Mouse (Mus musculus) myocyte (in vitro differentiated cells): ENCODE data around the gene 1700123O20Rik. TPM values are rescaled to one million over a fixed set of nuclear protein-coding genes. Genes with fewer than 3 reads are reported as not detected.
A peak's percentile ranks its signal among the peaks of the same experiment; 100 is the strongest.

Experiments
- H3K27me3 ChIP-seq: one replicate; pipeline ENCODE4 v1.6.1; 2011; ENCODE audit not compliant: control insufficient read depth, insufficient read depth, insufficient read length
- H3K36me3 ChIP-seq: one replicate; pipeline ENCODE4 v1.6.1; 2011; ENCODE audit not compliant: control insufficient read depth, insufficient read depth
- H3K4me2 ChIP-seq: one replicate; pipeline ENCODE4 v1.6.1; 2011; ENCODE audit warnings: low read depth, control low read depth
- H3K4me3 ChIP-seq: one replicate; pipeline ENCODE4 v1.5.1; 2011; ENCODE audit warnings: mild to moderate bottlenecking, control low read depth, moderate library complexity
- H3K79me2 ChIP-seq: one replicate; pipeline ENCODE4 v1.6.1; 2011; ENCODE audit not compliant: control insufficient read depth, insufficient read depth
- H3ac ChIP-seq: one replicate; pipeline ENCODE4 v1.6.1; 2011; ENCODE audit not compliant: control insufficient read depth, insufficient read length
- CEBPB ChIP-seq: IDR thresholded peaks from 2 replicates; pipeline ENCODE4 v1.6.1; 2011; ENCODE audit warnings: mild to moderate bottlenecking, moderate library complexity; ENCODE audit not compliant: poor library complexity, insufficient read depth, severe bottlenecking
- E2F4 ChIP-seq: IDR thresholded peaks from one replicate; pipeline ENCODE4 v1.6.1; 2011; ENCODE audit warnings: mild to moderate bottlenecking, control low read depth, moderate library complexity; ENCODE audit not compliant: insufficient read depth
- MAX ChIP-seq: IDR thresholded peaks from one replicate; pipeline ENCODE4 v1.6.1; 2011; ENCODE audit warnings: low read depth, mild to moderate bottlenecking, control low read depth
- MYOD1 ChIP-seq, 3 experiments: IDR thresholded peaks; one replicate each; pipeline ENCODE4 v1.6.1; 2011; ENCODE audit warnings: control low read depth in 2 of 3, low read depth in 2 of 3, mild to moderate bottlenecking in 2 of 3, moderate library complexity in 1 of 3; ENCODE audit not compliant: insufficient read length in 2 of 3, control insufficient read depth in 1 of 3
- MYOG ChIP-seq, 3 experiments: IDR thresholded peaks; one replicate each; pipeline ENCODE4 v1.6.1; 2011; ENCODE audit warnings: control low read depth in 2 of 3, low read depth in 2 of 3, mild to moderate bottlenecking in 2 of 3; ENCODE audit not compliant: insufficient read length in 2 of 3, control insufficient read depth in 1 of 3, insufficient read depth in 1 of 3
- POLR2A ChIP-seq: IDR thresholded peaks from one replicate; pipeline ENCODE4 v1.6.1; 2011; ENCODE audit warnings: low read depth, mild to moderate bottlenecking, control low read depth, moderate library complexity; ENCODE audit not compliant: insufficient read length
- POLR2AphosphoS2 ChIP-seq: IDR thresholded peaks from one replicate; pipeline ENCODE4 v1.6.1; 2011; ENCODE audit warnings: low read depth, control low read depth; ENCODE audit not compliant: insufficient read length
- REST ChIP-seq: IDR thresholded peaks from one replicate; pipeline ENCODE4 v1.6.1; 2011; ENCODE audit warnings: mild to moderate bottlenecking, control low read depth, moderate library complexity; ENCODE audit not compliant: insufficient read depth, insufficient read length
- SRF ChIP-seq: IDR thresholded peaks from one replicate; pipeline ENCODE4 v1.6.1; 2011; ENCODE audit warnings: low read depth; ENCODE audit not compliant: control insufficient read depth, insufficient read length
- TCF12 ChIP-seq: IDR thresholded peaks from one replicate; pipeline ENCODE4 v1.6.1; 2011; ENCODE audit warnings: mild to moderate bottlenecking, control low read depth; ENCODE audit not compliant: poor library complexity, insufficient read depth, severe bottlenecking
- TCF3 ChIP-seq: IDR thresholded peaks from one replicate; pipeline ENCODE4 v1.6.1; 2011; ENCODE audit warnings: low read depth, control low read depth; ENCODE audit not compliant: insufficient read length
- USF1 ChIP-seq: IDR thresholded peaks from one replicate; pipeline ENCODE4 v1.6.1; 2011; ENCODE audit warnings: low read depth, mild to moderate bottlenecking, control low read depth, moderate library complexity
- polyA plus RNA-seq: library from polyadenylated mRNA; unstranded; fragments of >200 nt; fragmentation: generic; extraction: Trizol; gene quantifications from one replicate; pipeline ENCODE4 v1.2.1, GENCODE M21; 2012; ENCODE audit warnings: missing spikeins

The 1700123O20Rik gene
- polyA plus RNA-seq, 1 experiment = 36.3 TPM

DNA sequence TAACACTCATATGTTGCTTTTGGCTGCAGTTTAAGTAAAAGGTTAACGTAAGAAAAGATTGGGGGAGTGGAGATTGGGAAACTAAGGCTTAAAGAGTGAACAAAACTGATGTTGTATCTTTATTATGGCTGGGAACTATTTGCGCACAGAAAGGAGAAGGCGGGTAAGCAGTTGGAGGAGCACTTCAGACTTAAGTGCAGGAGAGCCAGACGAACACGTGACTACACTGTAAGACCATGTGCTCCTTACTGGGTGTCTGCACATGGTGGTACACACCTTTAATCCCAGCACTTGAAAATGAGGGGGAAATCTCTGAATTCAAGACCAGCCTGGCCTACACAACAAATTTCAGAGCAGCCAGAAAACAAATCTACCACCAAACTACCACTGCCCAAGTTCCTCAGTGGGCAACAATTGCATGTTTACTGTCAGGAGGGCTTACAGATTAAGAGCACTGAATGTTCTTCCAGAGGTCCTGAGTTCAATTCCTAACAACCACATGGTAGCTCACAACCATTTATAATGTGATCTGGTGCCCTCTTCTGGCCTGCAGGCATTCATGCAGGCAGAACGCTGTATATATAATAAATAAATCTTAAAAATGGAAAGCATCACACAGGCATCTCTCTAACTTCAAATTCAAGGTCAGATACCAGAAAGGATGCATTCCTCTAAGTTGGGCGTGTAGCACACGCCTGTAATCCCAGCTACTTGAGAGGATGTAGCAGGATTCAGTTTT lies 38.9 kb upstream of the 1700123O20Rik start:
- Histone ChIP-seq H3K36me3 (peaks cover 51% of the 10 kb centered on the region), H3K27me3 (no peaks in the 10 kb centered on the region), H3ac (no peak overlapping the region), H3K4me3 (no peak overlapping the region), H3K4me2 (no peak overlapping the region), H3K79me2 (peaks cover 12% of the 10 kb centered on the region)
- TF ChIP-seq E2F4 = no peak
- TF ChIP-seq REST = no peak
- TF ChIP-seq POLR2AphosphoS2 = no peak
- TF ChIP-seq TCF12 = no peak
- TF ChIP-seq MYOD1 (IDR thresholded peaks at IDR 0.05; ENCODE audit: control insufficient read depth in 1 of 3, insufficient read length in 2 of 3, low read depth in 2 of 3) = no peak
- no peak for TF ChIP-seq USF1
- TF ChIP-seq MAX = no peak
- TF ChIP-seq MYOG (IDR thresholded peaks at IDR 0.05; ENCODE audit: control insufficient read depth in 1 of 3, insufficient read depth in 1 of 3, insufficient read length in 2 of 3, low read depth in 2 of 3) = no peak
- TF ChIP-seq TCF3 = no peak
- no peak for TF ChIP-seq CEBPB

DNA sequence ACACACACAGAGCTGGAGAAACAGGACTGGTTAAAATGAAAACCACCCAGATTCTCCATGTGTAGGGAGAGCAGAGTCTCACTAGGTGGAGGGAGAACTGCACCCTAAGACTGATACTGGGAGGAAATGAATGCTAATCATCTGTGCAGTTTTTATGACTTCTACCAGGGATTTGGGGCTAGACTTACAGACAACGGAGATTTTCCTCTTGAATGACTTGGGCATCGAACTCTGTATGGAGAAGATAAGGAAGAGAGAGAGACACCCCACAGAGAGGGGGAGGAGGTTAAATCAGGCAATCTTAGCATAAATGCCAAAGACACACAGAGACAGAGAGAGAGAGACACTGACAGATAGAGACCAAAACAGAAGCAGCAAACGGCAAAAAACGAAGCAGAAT lies 38.1 kb upstream of the 1700123O20Rik start:
- H3K79me2 ChIP-seq = peaks cover 21% of the 10 kb centered on the region
- TF ChIP-seq TCF12 (no peak), POLR2AphosphoS2 (no peak)
- peaks cover 48% of the 10 kb centered on the region for H3K36me3 ChIP-seq
- H3K4me3 ChIP-seq = no peak overlapping the region
- H3ac ChIP-seq = no peak overlapping the region
- no peak overlapping the region for H3K4me2 ChIP-seq
- no peaks in the 10 kb centered on the region for H3K27me3 ChIP-seq

DNA sequence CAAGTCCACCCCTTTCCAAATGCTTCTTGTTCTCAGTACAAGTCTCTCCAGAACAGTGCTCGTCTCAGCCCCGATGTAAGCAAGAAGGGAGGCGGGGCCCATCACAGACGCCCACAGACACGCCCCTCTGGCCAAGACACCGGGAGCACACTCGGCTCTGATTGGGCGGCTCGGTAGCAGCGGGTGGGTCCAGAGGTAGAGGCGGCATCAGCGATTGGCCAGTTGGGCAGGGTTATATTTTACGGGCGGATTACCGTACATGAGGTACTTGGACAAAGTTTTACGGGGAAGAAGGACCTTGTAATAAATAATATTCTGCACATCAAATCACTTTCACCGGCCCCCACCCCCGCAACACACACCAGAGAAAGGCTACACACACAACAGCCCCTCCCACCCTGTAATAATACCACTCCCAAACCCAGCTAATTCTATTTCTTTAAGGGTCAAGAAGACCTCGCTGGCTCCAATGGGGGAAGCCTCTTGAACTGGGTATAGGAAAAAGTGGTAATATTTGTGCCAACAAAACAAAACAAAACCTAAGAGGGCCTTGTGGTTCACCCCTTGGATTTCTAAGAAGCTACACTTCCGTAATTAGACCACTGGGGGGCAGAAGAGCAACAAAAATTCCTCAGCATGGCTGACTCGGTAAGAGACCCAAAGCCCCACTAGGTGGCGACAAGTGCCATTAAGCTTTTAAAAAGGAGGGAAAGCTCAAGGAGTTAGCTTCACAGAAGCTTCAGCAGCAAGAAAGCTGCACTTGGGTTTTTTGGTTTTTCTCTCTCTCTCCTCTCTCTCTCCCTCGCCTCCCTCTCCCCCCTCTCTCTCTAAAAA lies 35.2 kb upstream of the 1700123O20Rik start:
- Histone ChIP-seq H3K79me2 (peaks cover 26% of the 10 kb centered on the region), H3ac (no peak overlapping the region), H3K36me3 (peaks cover 29% of the 10 kb centered on the region), H3K27me3 (no peaks in the 10 kb centered on the region), H3K4me3 (no peak overlapping the region), H3K4me2 (peak overlapping the region; percentile 21)
- TF ChIP-seq SRF (no peak), POLR2A (no peak), MYOD1 (IDR thresholded peaks at IDR 0.05; ENCODE audit: control insufficient read depth in 1 of 3, insufficient read length in 2 of 3, low read depth in 2 of 3) (no peak), REST (no peak), MYOG (IDR thresholded peaks at IDR 0.05; ENCODE audit: control insufficient read depth in 1 of 3, insufficient read depth in 1 of 3, insufficient read length in 2 of 3, low read depth in 2 of 3) (no peak), TCF3 (no peak), USF1 (no peak)

DNA sequence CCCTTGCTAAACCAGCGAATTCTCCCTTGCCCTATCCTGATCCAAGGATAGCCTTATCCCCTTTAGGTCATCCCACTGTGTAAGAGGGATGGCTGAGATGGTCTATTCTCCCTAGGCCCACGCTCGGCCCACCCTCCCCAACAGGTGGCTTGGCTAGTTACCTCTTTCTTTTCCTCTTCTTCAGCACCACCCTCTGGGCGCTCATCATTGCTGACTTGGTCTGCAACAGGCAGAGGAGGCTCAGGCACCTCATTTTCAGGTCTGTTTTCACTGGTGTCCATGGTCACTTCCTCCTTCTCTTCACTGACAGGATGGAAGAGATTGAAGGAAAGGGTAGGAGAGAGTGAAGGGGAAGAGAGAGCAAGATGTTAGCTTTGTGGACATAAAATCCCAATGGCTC lies 34.5 kb upstream of the 1700123O20Rik start:
- Histone ChIP-seq H3K36me3 (peaks cover 27% of the 10 kb centered on the region), H3K79me2 (peaks cover 26% of the 10 kb centered on the region), H3K27me3 (no peaks in the 10 kb centered on the region), H3K4me2 (peak overlapping the region; percentile 90), H3K4me3 (no peak overlapping the region), H3ac (no peak overlapping the region)
- no peak for TF ChIP-seq TCF3
- no peak for TF ChIP-seq SRF
- no peak for TF ChIP-seq REST
- no peak for TF ChIP-seq POLR2A
- no peak for TF ChIP-seq USF1
- no peak for TF ChIP-seq CEBPB
- no peak for TF ChIP-seq MYOD1 (IDR thresholded peaks at IDR 0.05; ENCODE audit: control insufficient read depth in 1 of 3, insufficient read length in 2 of 3, low read depth in 2 of 3)
- no peak for TF ChIP-seq E2F4
- TF ChIP-seq TCF12 = no peak

DNA sequence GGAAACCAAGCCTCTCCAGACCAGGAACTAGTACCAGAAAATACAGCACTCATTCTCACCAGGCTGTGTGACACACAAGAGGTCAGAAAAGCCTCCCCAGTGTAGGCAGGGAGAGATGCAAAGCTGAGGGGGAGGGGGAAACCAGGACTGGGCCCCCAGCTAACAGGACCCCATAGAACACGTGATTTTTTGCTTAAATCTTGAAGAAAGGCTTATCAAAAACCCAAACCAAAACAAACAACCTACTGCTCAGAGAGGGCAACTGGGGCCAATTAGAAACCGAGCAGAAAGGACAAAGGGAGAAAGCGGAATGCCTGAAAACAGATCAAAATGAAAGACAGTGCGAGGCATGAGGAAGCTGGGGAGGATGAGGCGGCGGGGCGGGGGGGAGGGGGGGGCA lies 33.2 kb upstream of the 1700123O20Rik start:
- H3K27me3 ChIP-seq = no peaks in the 10 kb centered on the region
- H3ac ChIP-seq = peak overlapping the region; percentile 33
- TF ChIP-seq POLR2A (no peak), E2F4 (no peak), POLR2AphosphoS2 (no peak), REST (no peak), TCF12 (no peak), CEBPB (no peak), MYOD1 (IDR thresholded peaks at IDR 0.05; ENCODE audit: control insufficient read depth in 1 of 3, insufficient read length in 2 of 3, low read depth in 2 of 3) (no peak)
- peak overlapping the region; percentile 57 for H3K4me3 ChIP-seq
- peaks cover 28% of the 10 kb centered on the region for H3K79me2 ChIP-seq
- H3K36me3 ChIP-seq = peaks cover 19% of the 10 kb centered on the region
- peak overlapping the region; percentile 90 for H3K4me2 ChIP-seq
